Mouse (Mus musculus): ENCODE data around the gene Mief1. TPM values are rescaled to one million over a fixed set of nuclear protein-coding genes. Genes with fewer than 3 reads are reported as not detected.

The Mief1 gene
- 10 to 100 TPM; 29.1 to 39.4 (median 34.2) TPM for polyA plus RNA-seq (2017; shearing (Covaris generic))

DNA sequence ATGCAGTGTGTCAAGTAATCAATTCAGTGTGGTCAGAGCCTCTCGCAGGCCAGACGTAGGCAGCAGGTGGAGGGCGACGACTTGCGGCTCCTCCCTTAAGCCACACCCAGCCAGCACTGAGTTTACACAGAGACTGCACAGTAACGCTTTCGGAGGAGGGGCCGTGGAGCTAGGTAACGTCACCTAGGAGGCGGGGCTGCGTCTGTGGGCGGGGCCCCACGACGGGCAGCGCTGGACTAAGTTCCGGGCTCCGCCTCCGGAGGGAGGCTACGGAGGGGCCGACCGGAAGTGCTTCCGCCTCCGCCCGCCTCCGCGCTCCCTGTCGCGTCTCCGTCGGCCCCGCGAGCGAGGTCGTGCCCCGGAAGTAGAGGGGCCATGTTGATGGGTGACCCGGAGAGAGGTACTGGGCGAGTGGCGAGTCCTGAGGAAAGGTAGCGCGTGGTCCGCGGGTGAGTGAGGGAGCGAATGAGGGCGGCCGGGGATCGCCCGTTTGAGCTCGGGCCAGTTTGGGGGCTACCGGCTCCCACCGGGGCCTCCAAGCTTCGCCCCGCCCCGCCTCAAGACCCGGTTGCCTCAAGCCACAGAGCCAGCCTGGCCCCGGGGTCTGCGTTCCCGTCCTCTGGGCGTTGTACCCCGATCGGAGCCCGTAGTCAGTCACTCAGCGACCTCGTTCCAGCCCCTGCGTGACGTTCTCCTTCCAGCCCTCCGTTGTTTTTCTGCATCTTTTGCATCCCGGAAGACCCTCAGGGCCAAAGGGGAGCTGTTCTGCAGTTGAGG lies at the start of gene Mief1:
Gene Mief1, plus strand, starts transcription at position 286 of the 777 bp plus-strand sequence.
- peak; percentile 100 for ATAC-seq

DNA sequence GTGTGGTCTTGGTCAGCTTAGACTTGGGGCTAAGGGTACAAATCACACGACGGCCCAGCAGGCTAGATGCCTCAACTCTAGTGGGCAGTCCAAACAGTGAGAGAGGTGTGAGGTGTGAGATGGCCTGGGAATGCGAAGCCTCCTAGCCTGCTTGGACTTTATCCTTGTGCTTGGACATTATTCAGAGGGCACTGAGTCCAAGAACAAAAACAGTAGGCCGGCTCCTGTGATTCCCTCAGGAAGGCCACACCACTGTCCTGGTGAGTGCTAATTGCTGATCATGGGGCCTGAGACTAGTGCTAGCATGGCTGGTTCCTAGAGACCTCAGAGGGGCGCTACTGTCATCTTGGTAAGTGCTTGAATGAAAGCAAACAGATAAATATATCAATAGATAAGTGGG lies 44.9 kb upstream of the Mief1 start:
- ATAC-seq: no peak

GRCm38 (mm10) chr15:80190075-80190474 lies 43.7 kb upstream of the Mief1 start:
- ATAC-seq: no peak

DNA sequence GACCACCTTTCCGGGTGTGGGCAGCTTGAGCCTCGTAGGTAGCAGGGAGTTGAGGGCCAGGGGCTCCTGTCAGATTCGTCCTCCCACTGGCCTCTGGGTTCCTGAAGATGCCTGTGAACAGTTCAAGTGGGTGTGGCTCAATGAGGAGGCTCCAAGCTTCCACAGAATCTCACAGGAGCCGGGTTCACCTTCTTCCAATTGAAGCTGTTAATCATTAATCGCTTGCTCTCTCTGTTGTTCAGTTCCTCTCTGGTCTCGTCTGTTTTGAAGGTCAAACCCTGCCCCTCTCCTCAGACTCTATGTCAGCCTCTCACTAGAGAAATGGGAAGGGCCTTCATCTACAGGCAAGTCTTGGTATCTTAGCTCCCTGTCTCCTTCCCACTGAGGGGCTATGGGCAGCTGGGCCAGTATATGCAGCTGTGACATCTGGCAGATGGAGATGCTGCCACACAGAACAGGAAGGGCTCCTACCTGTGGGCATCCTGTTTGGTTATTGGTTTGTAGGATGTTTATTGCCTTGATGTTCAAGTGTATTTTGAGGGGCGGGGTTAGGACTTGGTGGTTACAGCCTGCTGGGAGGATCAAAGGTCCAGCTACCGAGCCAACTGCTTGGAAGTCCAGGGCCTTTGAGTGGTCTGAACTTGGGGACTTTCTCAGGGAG lies 42.1 kb upstream of the Mief1 start:
- peak; percentile 77 for ATAC-seq

GRCm38 (mm10) chr15:80192246-80192585 lies 41.6 kb upstream of the Mief1 start:
- ATAC-seq: peak; percentile 82

- ATAC-seq: no peak
Observed at GRCm38 (mm10) chr15:80192847-80193246, 41.0 kb upstream of the Mief1 start.

- no peak for ATAC-seq
Observed at GRCm38 (mm10) chr15:80199556-80199955, 34.3 kb upstream of the Mief1 start.

DNA sequence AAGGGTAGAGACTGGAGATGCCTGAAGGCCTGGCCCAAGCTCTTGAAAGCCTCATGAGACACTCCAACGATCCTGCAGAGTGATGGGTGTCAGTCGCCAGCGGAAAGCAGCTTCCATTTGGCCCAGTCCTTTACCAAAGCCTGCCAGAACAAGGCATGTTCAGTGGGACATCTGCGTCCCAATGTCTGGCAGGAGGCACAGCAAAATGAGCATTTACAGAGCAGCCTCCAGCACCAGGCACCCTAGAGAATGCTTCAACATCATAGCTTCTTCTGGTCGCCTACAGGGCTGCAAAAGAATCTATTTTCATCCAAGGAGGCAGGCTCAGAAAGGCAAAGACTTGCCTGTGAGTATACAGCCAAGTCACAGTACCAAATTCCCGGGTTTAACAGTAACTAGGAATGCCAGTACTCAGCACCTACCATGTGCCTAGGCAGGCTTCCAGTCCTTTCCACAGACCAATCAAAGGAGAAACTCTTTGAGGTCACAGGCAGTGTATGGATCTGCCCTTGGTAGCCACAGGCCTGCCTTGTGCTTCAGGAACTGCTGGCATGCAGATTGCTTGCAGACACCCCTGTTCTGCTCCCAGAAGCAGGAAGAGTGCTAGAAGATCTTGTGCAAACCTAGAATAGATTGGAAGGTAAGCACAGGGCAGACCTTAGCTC lies 31.6 kb upstream of the Mief1 start:
- no peak for ATAC-seq

- no peak for ATAC-seq
Observed at GRCm38 (mm10) chr15:80203406-80203805, 30.4 kb upstream of the Mief1 start.

GRCm38 (mm10) chr15:80206057-80206565 lies 27.7 kb upstream of the Mief1 start:
- no peak for ATAC-seq

DNA sequence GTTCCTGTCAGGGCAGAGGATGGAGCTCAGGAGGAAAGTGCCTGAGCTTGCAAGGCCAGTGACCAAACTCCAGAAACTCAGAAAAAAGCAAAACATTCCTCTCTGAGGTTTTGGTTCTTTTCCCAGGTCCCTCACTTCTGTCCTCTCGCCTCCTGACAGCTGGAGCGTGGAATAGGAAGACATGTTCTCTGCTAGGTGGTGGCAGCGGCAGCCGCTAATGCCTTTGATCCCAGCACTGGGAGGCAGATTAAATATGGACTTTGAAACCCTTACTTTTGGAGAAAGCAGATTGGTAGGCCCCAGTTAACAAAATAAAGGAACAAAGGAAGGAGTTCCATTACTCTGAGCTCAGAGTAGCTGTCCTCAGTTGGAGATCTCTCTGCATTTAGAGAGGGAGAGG lies 25.4 kb upstream of the Mief1 start:
- ATAC-seq: no peak

GRCm38 (mm10) chr15:80213688-80214087 lies 20.1 kb upstream of the Mief1 start:
- no peak for ATAC-seq

GRCm38 (mm10) chr15:80215716-80216479 lies 17.9 kb upstream of the Mief1 start:
- no peak for ATAC-seq

GRCm38 (mm10) chr15:80216480-80216820 lies 17.4 kb upstream of the Mief1 start:
- ATAC-seq: no peak

DNA sequence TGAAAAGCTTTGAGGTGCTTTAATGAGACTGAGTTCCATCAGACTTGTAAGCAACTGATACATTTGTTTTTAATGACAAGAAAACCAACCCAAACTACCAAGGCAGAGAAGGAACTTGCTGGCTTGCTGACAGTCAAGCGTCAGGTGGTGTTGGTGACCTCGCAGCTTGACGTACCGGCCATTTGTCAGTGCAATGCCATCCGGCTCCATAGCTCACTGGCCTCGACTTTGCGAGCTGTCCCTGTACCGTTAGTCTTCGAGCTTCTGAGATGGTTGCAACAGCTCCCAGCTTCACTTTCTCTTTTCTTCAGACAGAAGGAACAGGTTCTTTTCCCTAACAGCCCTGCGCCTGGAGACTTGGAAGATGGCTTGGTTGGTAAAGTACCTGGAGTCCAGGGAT lies 16.3 kb upstream of the Mief1 start:
- ATAC-seq: no peak

DNA sequence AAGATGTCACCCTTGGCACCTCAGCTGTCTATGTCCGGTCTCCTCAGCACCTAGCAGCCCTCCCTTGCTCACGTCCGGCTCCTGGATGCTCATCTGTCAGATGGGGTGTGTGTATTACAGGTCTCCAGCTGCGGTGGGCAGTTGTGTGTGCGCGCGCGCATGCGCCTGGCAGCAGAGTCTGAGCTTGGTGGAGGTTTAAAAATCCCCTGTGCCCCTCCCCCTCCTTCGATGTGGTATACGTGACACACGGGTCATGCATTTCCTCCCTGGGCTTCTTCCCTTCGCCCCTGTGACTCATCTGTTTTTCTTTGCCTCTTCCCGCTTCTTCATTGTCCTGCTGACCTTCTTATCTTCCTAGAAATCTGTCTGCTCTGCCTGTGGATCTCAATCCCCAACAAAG lies 14.6 kb upstream of the Mief1 start:
- peak; percentile 79 for ATAC-seq

DNA sequence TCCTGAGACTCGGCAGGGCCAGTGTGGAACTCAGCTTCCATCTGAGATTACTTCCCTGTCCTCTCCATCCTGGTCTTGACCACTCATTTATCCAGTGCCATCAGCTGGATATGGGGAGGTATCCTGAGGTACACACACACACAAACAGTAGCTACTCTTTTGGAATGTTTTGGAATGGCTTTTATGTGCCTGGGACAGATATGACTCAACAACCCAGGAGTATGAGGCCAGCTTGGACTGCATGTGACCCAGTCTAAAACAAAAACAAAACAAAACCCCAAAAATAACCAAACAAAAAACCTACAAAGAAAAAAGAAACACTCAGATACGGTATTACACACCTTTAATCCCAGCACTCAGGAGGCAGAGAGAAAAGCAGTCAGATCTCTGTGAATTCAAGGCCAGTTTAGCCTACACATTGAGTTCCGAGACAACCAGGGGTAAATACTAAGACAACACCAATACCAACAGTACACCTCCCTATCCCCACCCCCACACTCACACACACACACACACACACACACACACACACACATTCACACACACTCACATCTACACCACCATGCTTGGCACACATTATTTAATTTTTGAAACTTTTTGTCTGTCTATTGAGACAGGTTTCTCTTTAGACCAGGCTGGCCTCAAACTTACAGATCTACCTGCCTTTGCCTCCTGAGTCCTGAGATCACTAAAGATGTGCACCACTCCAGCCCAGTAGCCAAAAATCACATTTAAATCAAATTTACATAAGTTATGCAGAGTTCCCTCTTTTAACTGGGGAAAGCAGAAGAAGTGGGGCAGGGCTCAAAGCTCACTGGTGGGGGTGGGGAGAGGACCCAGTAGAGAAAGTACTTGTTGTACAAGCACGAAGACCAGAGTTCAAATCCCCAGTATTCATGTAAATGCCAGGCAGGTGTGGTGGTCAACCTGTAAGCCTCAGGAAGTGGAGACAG lies 13.8 kb upstream of the Mief1 start:
- no peak for ATAC-seq

DNA sequence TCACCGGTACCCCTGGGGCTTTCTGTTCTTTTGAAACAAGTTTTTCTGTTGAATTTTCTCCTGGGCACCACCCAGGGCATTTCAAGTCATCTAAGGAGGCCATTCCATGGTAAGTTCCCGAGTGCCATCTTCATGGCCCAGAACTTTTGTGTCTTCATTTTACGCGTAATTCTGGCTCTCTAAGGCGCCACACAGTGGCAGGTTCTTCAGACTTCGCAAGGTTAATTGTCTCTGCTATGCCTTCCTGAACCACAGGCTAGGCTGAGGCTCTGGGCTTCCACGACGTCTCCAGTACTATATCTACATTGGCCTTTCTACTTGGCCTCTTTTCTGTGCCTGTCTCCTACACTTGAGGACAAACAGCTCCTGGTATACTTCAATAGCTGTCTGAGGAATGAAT lies 12.8 kb upstream of the Mief1 start:
- ATAC-seq: no peak

DNA sequence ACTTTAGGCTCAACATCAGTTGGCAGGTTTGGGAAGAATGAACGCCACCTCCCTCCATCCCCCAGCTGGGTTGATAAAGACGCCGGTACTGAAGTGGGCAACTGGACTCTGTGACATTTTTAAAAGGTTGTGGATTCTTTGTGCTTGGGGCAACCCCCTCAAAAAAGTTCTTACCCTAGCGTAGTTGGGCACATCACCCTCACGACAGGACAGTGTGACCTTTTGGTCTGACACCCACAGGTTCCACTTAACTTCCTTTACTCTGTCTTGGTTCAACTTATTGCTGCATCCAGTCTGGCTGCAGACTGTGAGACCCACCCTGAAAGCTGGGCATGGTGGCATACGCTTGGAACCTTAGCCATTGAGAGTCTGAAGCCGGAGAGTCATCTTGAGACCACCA lies 10.1 kb upstream of the Mief1 start:
- ATAC-seq: no peak

DNA sequence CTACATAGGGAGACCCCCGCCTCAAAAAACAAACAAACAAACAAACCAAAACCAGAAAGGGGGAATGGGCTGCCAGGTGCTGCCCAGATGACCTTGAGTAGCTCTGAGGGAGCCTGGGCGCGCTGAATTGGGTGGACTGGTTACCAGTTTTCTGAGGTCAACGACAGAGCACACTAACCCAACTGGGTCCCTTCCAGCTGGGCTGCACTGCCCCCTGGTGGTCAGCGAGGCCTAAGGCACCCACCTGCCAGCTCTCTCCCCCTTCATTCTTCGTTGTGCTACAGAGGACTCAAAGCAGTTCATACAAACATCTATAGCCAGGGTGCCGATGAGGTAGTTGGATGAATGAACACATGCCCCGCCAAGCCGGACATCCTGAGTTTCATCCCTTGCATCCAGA lies 8.6 kb upstream of the Mief1 start:
- peak; percentile 73 for ATAC-seq

DNA sequence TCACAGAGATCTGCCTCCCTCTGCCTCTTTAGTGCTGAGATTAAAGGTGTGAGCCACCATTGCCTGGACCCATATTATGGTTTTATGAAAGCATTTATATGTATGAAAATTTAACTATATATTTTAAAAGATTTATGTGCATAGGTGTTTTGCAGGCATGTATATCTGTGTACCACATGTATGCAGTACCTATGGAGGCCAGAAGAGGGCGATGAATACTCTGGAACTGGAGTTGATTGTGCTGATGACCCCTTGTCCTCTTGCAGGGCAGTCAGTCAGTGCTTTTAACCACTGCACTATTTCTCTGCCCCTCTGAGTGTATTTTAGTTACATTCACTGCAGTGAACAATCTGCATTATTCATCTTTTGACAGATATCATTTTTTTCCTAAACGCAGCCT lies 8.0 kb upstream of the Mief1 start:
- ATAC-seq: no peak
